Mouse (Mus musculus) frontal cortex, postnatal 10 days (tissue): ENCODE results near the gene B3gat3.

Experiments used
- DNase-seq, 2 experiments: peaks; one replicate each; pipeline ENCODE4 v3.0.0; 2022; ENCODE audit warnings: low spot score in 2 of 2, mixed read lengths in 1 of 2

B3gat3 gene

DNA sequence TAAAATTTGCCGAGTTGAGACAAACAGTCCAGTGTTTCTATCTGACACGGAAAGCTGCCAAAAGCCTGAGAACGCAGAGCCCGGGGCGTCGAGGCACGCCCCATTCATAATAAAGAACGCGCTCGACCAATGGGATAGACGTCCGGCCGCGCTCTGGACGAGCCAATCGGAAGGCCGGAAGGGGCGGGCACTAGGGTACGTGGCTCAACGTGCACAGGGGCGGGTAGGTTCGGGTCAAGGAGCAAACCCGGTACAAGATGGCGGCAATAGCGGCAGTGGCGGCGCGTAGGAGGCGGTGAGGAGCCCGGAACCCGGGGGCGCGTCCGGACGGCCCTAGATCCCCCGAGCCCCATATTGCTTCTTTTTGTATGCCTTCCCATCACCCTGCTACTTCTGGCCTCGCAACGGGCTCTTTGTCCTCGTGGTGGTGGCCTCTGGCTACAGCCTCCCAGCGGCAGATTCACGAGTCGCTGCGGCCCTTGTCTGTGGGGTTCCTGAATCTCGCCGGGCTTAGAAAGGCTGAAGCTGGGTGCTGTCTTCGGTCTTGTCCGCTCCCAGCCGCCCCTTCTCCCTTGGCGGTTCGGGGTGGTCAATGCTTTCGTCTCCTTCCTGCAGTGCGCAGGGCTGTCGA lies 22.2 kb upstream of the B3gat3 start, which contains the start of gene Ganab:
TSS of gene Ganab (plus strand) at position 207 of the 631 bp plus-strand sequence.
- peak; percentile 95 for DNase-seq

DNA sequence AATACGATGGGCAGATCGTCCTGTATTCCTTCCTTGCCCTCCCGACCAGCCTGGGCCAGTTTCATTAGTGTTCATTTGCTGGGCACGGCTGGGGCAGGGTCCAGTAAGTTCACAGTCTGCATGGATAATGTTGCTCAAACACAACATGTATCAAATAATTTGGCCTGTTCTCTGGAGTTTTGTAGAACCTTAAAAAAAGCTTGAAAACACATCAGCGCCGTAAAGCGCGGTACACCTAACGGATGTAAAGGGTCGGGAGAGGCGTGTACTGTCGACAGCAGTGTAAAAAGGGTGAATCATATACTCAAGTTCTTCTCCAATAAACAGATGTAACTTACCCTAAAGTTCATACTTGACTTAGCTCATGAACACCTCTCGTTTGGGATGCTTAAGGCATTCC lies 21.6 kb upstream of the B3gat3 start:
- no peak for DNase-seq

DNA sequence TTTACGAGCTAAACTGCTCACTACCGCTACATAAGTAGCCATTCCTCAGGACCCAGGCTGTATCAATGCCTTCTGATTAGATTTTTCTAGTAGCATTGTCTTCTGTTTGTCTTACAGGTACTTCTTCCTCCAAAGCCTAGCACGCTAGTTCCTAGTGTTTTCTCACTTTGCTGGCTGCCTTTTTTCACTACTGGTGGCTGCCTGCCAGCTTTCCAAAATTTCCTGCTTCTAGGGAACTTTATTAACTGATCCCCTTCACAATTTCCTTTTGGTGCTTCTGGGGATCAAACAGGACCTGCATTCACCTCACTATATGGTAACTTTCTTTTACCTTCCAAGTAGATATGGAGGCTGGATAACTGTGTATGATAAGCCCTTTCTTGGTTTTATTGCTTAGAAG lies 21.1 kb upstream of the B3gat3 start:
- no peak for DNase-seq

DNA sequence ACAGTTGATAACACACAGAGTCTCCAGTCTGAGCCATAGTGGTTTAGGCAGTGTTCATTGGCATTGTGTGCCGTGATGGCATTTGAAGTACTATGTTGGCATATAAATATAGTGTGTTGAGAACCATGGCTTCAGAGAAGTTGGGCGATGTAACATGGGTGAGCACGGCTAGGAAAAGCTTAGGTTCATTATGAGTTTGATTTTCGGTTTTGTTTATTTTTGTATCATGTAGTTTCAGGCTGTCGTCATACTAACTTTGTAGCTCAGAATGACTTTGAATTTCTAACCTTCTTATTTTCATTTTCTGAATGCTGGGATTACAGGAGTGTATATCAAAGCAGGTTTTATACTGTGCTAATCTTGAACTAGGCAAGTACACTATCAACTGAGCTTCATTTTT lies 16.8 kb upstream of the B3gat3 start:
- DNase-seq: no peak

DNA sequence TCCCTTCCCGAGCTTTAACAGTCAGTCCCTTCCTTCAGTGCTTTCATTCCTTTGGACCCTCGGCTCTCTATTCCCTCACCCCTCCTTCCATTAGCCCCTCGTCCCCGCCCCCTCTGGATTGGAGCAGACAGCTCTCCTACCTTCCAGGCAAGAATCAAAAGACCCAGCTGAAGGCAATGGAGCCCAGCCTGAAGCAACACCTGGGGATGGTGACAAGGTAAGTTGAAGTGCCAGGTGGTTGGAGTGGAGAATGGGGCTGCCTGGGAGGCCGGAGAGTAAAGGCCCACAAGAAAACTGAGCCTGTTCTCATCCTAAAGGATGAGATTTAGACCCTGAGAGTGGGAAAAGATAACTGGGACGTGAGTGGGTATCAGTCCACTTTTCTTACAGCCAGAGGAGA lies 11.6 kb upstream of the B3gat3 start:
- DNase-seq: no peak

DNA sequence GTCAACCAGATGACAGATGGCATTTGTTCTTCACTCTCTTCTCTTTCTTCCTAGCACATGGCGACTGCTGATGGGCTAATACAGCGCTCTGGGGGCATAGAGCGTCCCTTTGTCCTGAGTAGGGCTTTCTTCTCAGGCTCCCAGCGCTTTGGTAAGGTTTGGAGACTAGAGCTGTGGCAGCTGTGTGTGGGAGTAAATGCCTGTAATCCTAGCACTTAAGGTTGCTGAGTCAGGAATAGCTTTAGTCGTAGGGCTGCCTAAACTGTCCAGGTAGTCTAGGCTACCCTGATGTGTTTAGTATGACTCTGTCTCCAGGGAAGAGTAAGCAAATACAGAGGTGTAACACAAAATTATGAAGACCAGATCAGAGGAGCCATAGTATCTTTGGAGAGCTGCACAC lies 8.4 kb upstream of the B3gat3 start:
- DNase-seq: no peak

DNA sequence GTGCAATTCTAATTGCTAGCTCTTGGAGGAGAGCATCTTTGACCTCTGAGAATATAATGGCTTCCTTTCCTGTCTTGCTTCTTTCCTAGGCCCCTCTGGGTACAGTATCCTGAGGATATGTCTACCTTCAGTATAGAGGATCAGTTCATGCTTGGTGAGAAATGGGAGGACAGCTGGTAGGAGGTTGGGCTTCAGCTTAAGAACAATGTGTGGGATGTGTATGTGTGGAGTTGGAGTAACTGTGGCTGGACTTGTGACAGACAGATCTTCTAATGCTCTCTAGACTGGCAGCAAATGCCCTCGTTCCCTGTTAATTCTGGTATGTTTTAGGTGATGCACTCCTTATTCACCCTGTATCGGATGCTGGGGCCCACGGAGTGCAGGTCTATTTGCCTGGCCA lies 6.0 kb upstream of the B3gat3 start:
- no peak for DNase-seq

DNA sequence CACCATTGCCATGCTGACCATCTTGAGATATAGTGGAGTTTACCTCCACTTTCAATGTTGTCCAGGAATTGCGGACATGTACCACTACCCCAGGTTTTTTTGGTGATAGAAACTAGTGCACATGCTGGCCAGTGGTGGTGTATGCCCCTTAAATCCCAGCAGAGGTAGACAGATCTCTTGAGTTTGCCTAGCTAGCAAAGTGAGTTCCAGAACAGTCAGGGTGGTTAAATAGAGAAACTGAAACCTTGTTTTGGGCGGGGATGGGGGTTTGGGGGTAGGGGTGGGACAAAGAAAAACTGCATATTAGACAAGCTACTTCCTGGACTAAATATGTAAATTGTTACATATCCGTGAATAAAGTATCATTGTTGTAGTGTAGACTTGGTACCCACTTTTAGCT lies 1.2 kb upstream of the B3gat3 start:
- no peak for DNase-seq

DNA sequence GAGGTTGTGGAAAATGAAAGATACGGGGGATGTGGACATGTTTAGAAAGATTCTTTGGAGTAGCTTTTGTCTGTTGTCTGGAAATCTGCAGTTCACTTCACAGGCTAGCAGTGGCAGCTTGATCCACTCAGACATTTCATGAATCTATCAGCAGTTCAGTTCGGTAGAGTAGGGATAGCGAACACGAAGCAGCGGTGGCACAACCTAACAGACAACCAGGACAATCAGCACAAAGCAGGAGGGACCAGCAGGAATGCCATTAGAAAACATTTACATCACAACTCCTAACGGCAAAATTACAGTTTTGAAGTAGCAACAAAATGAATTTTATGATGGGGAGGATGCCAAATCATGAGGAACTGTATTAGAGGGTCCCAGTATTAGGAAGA lies 496 bp upstream of the B3gat3 start:
- no peak for DNase-seq

DNA sequence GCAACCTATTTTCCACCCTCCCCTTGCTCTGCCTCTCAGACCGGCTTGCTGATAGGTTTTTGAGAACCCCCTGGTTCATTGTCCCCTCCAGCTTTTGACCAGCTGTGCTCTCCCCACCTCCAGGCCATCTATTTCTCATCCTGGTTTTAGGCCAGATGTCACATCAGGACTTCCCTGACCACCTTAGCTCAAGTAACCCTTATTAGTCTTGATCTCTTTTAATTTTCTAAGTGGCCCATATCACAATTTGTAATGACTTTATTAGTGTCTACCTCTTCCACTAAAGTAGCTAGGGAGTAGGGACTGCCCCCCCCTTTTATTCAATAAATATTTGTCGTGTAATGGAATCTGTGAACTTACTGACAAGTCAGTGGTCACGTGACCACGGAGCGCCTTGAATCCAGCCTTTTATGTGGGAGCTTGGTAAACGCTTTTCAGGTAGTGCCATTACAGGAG lies 690 bp downstream of the B3gat3 start:
- no peak for DNase-seq

DNA sequence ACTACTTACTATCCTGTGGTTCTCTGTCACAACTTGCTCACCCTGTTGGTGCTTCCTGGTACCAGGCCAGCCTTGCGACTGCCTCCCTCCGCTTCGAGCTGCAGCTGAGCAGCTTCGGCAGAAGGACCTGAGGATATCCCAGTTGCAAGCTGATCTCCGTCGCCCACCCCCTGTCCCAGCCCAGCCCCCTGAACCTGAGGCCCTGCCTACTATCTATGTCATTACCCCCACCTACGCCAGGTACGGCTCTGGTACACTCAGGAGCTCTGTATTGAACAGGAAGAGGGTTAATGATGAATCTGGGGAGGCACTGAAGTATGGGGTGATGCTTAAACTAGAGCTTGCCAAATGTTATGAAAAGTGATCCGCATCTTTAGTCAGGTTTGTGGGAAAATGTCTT lies 1.6 kb downstream of the B3gat3 start:
- DNase-seq: no peak

DNA sequence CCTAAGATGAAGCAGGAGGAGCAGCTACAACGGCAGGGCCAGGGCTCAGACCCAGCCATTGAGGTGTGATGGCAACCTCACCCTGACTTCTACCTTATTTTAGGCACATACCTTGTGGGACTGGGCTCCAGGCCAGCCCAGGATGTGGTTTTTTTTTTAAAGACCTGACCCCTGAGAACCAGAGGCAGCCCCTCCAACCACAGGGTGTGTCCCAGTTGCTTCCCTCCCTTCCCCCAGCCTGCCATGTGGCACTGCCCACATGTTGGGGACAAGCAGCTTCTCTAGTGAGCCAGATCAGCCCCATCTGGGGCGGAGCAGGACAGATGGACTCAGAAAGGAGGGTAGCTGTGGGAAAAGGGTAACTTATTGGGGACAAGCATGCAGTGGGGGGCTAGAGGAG lies 6.6 kb downstream of the B3gat3 start:
- no peak for DNase-seq

DNA sequence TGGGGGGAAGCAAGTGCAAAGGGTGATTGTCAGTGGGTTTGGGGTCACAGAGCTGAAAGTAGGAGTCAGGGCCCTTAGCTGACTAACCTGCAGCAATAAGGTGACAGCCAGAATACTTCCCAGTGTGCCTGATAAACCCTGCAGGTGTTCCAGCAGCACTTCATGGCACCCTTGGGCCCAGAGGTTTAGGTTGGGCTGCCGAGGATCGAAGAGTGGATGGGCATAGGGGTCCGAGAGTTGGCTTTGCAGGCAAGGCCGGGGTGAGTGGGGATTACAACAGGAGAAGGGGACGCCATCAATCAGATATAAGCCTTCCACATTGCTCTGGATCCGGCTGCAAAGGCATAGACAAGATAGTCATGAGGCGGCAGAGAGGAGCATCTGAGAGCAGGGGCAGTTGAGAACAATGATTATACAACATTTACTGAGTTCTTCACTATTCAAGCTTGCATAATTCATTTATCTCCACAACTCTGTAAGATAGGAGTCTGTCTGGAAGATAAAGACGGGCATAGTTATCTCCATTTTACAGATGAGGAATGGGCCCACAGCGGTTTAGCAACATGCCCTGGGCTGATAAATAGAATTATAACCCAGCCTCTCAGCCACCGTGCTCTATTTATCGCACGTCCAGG lies 7.8 kb downstream of the B3gat3 start:
- no peak for DNase-seq

DNA sequence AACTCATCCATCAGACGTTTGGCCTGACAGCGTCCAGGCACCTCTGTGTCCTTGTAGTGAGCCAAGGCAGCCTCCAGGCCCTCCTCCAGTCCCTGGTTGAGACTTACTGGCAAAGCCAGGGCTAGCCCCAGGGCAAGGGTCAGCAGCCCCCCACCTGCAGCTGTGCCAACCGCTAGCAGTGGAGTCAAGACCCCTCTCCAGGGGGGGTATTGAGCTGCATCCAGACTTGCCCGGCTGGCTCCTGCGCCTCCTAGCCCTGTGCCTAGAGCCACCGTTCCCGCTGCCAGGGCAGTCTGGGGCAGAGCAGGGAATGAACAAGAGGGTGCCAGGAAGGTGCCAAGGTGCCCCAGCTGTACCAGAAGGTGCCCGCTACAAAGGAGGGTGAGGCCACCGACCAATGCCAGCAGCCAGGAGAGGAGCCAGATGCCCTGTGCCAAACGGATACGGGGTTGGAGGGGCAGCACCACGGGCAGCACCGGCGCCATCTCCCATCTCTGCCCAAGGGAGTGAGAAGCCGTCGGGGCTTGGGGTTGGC lies 8.6 kb downstream of the B3gat3 start:
- DNase-seq: no peak

DNA sequence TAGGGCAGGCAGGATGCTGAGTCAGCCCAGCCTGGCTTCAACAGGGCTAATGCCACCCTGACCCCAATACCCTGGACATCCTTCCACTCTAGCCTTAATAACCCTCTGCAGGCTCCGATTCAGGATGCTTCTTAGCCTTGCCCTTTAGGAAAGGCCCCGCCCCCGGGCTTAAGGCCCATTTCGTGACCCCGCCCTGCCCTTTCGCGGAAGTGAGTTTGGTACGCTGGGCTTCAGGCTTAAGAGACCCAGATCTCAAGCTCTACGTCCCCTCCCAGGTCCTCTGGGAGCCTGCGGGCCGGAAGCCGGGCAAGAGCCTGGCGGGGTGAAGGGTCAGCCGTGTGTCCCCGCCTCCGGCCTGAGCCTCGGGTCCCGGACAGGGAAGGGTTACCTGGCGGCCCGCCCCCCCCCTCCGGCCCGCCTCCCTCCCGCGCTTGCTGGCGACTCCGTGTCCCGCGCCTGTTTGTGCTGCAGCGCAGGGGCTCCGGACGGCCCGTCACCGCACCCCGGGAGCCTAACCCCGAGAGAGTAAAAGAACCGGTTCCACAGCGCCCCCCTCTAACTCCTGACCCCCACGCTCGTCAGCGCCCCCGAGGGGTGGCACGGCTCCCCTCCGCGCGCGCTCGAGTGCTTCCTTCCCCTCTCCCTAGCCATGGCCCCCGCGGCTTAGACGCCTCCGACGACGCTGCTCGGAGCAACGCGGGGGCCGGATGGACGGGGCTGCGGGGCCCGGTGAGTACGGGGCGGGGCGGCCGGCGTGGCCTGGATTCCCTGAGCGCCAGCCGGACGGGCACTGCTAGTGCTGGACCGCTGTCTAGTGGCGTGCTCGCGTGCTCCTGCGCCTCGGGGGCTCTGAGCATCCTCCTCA lies 9.3 kb downstream of the B3gat3 start, which contains the start of the genes Rom1 and Eml3:
TSS of gene Rom1 (minus strand) at position 133 of the 865 bp plus-strand sequence.
TSS of gene Eml3 (plus strand) at position 329 of the 865 bp plus-strand sequence.
- peak; percentile 65 to 68 for DNase-seq

DNA sequence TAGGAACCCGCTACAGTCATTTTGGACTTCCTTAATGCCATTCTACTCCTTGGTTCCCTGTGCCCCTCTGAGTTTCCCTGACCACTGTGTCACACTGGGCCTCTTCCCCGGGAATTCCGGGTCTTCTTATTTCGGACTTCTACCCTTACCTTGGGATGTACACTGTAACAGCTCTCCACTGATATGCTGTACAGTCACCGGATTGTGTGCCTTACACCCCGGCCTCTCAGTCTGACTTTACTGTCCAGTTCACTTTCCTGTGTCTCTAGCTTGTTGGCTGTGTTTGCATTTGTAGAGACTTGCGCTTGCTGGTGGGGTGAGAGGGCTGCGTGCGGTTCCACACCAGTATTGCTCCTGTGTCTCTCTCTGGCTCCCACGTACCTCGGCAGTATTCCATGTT lies 9.9 kb downstream of the B3gat3 start:
- DNase-seq: no peak

DNA sequence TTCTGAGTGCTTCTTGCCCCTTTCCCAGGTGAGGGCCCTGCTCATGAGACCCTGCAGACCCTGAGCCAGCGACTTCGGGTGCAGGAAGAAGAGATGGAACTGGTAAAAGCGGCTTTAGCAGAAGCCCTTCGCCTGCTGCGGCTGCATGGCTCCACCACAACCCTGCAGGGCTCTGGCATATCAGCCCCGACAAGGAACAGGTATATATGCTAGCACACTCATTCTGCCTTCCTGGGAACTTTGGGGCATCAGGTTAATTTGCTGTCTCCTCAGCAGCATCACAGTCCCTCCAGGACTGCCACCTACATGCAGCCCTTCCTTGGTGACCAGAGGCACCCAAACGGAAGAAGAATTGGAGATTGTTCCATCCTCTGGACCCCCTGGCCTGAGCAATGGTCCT lies 10.6 kb downstream of the B3gat3 start:
- no peak for DNase-seq

DNA sequence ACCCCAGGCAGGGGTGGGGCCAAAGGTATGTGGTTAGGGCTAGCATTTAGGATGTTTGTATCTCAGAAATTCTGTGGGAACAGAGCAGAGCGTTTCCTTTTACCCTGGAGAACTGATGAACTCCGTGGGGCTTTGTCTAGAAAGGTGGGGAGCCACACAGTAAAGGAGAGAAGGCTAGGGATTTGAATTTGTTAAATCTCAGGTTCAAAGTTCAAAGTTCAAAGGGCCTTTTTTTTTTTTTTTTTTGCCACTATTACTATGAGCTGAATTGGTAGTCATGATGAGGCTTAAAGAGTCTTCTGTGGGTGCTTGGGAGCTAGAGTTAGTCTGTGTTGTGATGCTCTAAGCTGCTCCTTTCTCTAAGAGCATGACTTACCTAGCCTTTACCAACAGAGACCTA lies 16.6 kb downstream of the B3gat3 start:
- DNase-seq: no peak

DNA sequence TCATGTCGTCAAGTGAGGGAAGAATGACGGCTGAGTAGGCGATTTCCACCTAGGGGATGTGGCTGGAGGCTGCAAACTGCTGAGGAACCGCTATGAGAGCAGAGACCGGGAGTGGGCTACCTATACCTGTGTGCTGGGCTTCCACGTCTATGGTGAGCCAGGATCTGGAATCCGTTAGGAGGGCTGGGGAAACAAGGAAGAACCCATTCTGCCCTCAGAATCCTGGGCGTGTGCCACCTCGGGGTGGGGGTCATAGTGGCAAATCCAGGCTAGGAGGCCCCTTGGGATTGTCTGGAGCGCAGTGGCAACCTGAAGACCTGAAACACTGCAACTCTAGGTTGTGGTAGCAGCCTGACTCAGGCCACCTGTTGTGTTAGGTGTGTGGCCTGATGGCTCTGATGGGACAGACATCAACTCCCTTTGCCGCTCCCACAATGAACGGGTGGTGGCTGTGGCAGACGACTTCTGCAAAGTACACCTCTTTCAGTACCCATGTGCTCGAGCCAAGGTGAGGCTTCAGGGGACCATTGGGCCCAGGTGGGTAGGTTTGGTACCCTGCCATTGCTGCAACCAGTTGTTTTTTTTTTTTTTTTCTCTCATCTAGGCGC lies 20.5 kb downstream of the B3gat3 start:
- DNase-seq: no peak

DNA sequence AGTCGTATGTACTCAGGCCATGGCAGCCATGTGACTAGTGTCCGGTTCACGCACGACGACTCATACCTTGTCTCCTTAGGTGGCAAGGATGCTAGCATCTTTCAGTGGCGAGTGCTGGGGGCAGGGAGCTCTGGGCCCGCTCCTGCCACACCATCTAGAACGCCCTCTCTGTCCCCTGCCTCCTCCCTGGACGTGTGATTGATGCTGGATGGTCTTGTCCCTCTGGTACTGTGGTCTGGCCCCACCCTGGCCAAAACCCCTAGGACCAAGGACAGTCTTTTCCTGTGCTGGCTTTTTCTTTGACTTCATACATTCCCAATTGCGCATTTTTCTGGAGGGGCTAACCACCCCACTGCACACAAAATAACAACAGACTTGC lies 21.0 kb downstream of the B3gat3 start:
- DNase-seq: no peak

DNA sequence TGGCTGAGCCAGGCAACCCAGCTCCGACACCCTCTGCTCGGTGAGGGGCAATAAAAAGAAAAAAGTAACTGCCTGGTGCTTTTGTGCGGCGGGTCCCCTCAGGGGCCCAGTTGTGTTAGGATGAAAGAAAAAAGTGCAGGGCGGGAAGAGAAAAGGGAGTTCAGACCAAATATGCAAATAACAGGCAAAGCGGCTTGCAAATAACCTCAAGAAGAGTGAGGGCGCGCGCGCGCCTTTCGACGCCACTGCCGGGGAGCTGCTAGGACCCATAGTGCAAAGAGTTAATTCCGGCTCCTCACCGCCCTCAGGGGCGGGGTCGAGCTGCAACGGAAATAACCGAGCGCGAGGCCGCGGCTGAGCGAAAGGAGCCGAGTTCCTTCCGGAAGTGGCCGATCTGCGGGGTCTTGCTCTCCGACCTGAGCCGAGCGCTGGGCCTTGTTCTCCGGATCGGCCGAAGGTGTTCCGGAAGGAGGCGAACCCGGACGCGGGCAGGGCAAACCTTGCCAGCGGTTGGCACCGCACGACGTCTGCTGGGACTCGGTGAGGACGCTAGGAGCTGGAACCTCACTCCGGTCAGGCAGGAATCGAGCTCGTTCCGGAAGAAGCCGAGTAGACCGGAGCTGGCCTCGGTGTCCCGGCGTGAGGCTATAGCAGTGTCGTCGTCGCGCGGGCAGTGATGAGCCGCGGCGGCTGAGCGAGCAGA lies 21.5 kb downstream of the B3gat3 start, which contains the start of gene Mta2:
TSS of gene Mta2 (plus strand) at position 361 of the 703 bp plus-strand sequence.
- peak; percentile 91 to 96 for DNase-seq
